Mouse (Mus musculus) neural tube, embryonic 14.5 days (tissue): ENCODE measurements around the gene Prpf18. TPM values are rescaled to one million over a fixed set of nuclear protein-coding genes. Genes with fewer than 3 reads are reported as not detected.

Source experiments
- ATAC-seq: fragments of 200-750 bp; cut with Nextera tagmentation; 2 replicates; pipeline ENCODE4 v1.8.0; 2017; ENCODE audit warnings: low read depth, mild to moderate bottlenecking, moderate TSS enrichment, moderate library complexity
- H3K27ac ChIP-seq: fragments of 300-500 bp; sonication (generic); 2 replicates; pipeline ENCODE4 v1.5.1; 2014; ENCODE audit warnings: low read depth, mild to moderate bottlenecking, control low read depth, low read length, moderate library complexity, mixed read lengths
- H3K27me3 ChIP-seq: fragments of 300-500 bp; sonication (generic); 2 replicates; pipeline ENCODE4 v1.6.1; 2014; ENCODE audit warnings: low read length; ENCODE audit not compliant: control insufficient read depth, insufficient read depth
- H3K36me3 ChIP-seq: fragments of 300-500 bp; sonication (generic); 2 replicates; pipeline ENCODE4 v1.6.1; 2014; ENCODE audit warnings: low read length, mixed read lengths; ENCODE audit not compliant: control insufficient read depth, insufficient read depth
- H3K4me1 ChIP-seq: fragments of 300-500 bp; sonication (generic); 2 replicates; pipeline ENCODE4 v1.6.1; 2014; ENCODE audit warnings: low read length; ENCODE audit not compliant: control insufficient read depth, insufficient read depth
- H3K4me2 ChIP-seq: fragments of 300-500 bp; sonication (generic); 2 replicates; pipeline ENCODE4 v1.6.1; 2014; ENCODE audit warnings: mild to moderate bottlenecking, low read depth, low read length, control low read depth
- H3K4me3 ChIP-seq: fragments of 300-500 bp; sonication (generic); 2 replicates; pipeline ENCODE4 v1.5.1; 2014; ENCODE audit warnings: low read depth, low read length, control low read depth, mixed read lengths
- H3K9ac ChIP-seq: fragments of 300-500 bp; sonication (generic); replicated peaks from 2 replicates; pipeline ENCODE4 v1.6.1; 2014; ENCODE audit warnings: low read depth, mild to moderate bottlenecking, control low read depth, low read length, mixed read lengths
- H3K9me3 ChIP-seq: fragments of 300-500 bp; sonication (generic); 2 replicates; pipeline ENCODE4 v1.6.1; 2016; ENCODE audit warnings: low read length; ENCODE audit not compliant: control insufficient read depth
- WGBS: fragments of 180-500 bp; shearing (Covaris S2); extraction: QIAGEN DNeasy Blood & Tissue Kit; methylation state at CpG from one replicate; pipeline ENCODE4 v1.1.7; 2014; 5-methylcytosine and 5-hydroxymethylcytosine counted together
- polyA plus RNA-seq: library from polyadenylated mRNA; unstranded; fragments of >200 nt; fragmentation: Nextera tagmentation; extraction: Ambion mirVana; gene quantifications from 2 replicates; pipeline ENCODE4 v1.2.1, GENCODE M21; 2014

The Prpf18 gene
- polyA plus RNA-seq: 46.3 and 49.9 TPM in 2 replicates

- peaks cover 6% of the 10 kb centered on the region; the same call in 1 of the 2 replicates for H3K36me3 ChIP-seq
- WGBS: 2% methylated on average over 40 of the region's 40 CpGs
- H3K9ac ChIP-seq: peak within 1 kb of the TSS; percentile 86
- ATAC-seq: peak; percentile 92
- H3K4me2 ChIP-seq: peak within 1 kb of the TSS; percentile 69
- H3K27me3 ChIP-seq: no peaks in the 10 kb centered on the region
- no peaks in the 10 kb centered on the region for H3K9me3 ChIP-seq
- H3K4me3 ChIP-seq: peak within 1 kb of the TSS; percentile 84
- peak within 1 kb of the TSS; percentile 73 for H3K27ac ChIP-seq
- 0 out of 2 replicates have a peak, but pooled peaks cover 3% of the 10 kb centered on the region for H3K4me1 ChIP-seq
Observed at GRCm38 (mm10) chr2:4651500-4652285, at the start of gene Prpf18. Gene Prpf18, minus strand, starts transcription at chr2:4652113.

- H3K4me3 ChIP-seq: no peak overlapping the region
- no peak overlapping the region for H3K9ac ChIP-seq
- no peaks in the 10 kb centered on the region for H3K36me3 ChIP-seq
- 89% methylated on average over 3 of the region's 3 CpGs for whole genome bisulfite sequencing
- ATAC-seq: no peak
- H3K27ac ChIP-seq: no peak overlapping the region
- no peaks in the 10 kb centered on the region for H3K4me1 ChIP-seq
- no peaks in the 10 kb centered on the region for H3K9me3 ChIP-seq
- H3K27me3 ChIP-seq: no peaks in the 10 kb centered on the region
- H3K4me2 ChIP-seq: no peak overlapping the region
Observed at GRCm38 (mm10) chr2:4679886-4680285, 28.0 kb upstream of the Prpf18 start.

GRCm38 (mm10) chr2:4671636-4672035 lies 19.7 kb upstream of the Prpf18 start:
- Histone ChIP-seq H3K9me3 (no peaks in the 10 kb centered on the region), H3K36me3 (no peaks in the 10 kb centered on the region), H3K4me2 (no peak overlapping the region), H3K27me3 (no peaks in the 10 kb centered on the region), H3K27ac (no peak overlapping the region), H3K4me3 (no peak overlapping the region), H3K4me1 (no peaks in the 10 kb centered on the region), H3K9ac (no peak overlapping the region)
- WGBS: 92% methylated on average over 8 of the region's 8 CpGs
- ATAC-seq: no peak

DNA sequence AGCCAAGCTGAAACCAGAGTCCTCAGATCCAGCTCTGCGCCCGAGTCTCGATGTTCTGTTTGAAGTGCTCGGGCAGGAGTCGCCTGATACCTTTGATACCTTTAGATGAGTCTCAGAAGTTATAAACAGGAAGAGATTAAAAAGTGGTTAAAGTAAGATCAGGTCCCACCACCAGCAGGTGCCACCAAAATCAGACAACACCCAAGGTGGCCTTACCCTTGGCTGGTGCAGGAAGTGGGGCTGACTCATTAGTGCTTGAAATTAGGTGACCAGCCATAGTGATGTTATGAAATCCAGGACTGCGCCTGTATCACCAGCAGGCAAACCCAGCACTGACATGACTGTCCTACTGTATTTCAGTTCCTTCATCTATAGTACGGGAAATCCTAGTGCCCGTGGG lies 17.8 kb upstream of the Prpf18 start:
- 93% methylated on average over 8 of the region's 8 CpGs for WGBS
- Histone ChIP-seq H3K4me1 (no peaks in the 10 kb centered on the region), H3K4me2 (no peak overlapping the region)

GRCm38 (mm10) chr2:4668626-4669025 lies 16.7 kb upstream of the Prpf18 start:
- Histone ChIP-seq H3K4me2 (no peak overlapping the region), H3K27ac (no peak overlapping the region), H3K36me3 (no peaks in the 10 kb centered on the region), H3K4me1 (no peaks in the 10 kb centered on the region), H3K9ac (no peak overlapping the region), H3K4me3 (no peak overlapping the region), H3K9me3 (no peaks in the 10 kb centered on the region), H3K27me3 (no peaks in the 10 kb centered on the region)
- 82% methylated on average over 2 of the region's 2 CpGs for WGBS
- no peak for ATAC-seq

More for the DNA sequence above, 17.8 kb upstream of the Prpf18 start:
- Histone ChIP-seq H3K27ac (no peak overlapping the region), H3K36me3 (no peaks in the 10 kb centered on the region), H3K4me3 (no peak overlapping the region), H3K9me3 (no peaks in the 10 kb centered on the region), H3K9ac (no peak overlapping the region), H3K27me3 (no peaks in the 10 kb centered on the region)
- no peak for ATAC-seq

DNA sequence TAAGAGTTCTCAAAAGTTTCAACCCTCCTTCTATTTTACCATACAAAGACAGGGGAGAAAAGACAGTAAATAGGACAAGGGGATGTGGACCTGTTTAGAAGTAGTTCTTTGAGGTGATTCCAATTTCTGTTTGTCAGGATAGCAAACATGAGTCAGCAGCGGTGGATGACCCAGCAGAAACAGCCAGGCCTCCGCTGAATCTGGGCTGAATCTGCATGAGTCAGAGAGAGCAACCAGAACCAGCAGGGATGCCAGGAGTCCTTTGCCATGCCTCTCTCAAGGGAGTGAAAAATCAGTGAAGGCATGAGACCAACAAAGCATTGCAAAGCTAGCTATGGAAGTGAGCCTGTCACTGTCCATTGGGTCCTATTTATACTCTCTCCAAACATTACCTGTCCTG lies 8.8 kb upstream of the Prpf18 start:
- no peaks in the 10 kb centered on the region for H3K4me1 ChIP-seq
- no peaks in the 10 kb centered on the region for H3K36me3 ChIP-seq
- H3K27me3 ChIP-seq: no peaks in the 10 kb centered on the region
- no peak overlapping the region for H3K4me3 ChIP-seq
- ATAC-seq: no peak
- no peak overlapping the region for H3K27ac ChIP-seq
- 95% methylated on average over 2 of the region's 2 CpGs for WGBS
- no peak overlapping the region for H3K4me2 ChIP-seq
- H3K9ac ChIP-seq: no peak overlapping the region
- H3K9me3 ChIP-seq: no peaks in the 10 kb centered on the region

- Histone ChIP-seq H3K4me1 (0 out of 2 replicates have a peak, but pooled peaks cover 3% of the 10 kb centered on the region), H3K36me3 (peaks cover 12% of the 10 kb centered on the region; the same call in 1 of the 2 replicates), H3K9me3 (no peaks in the 10 kb centered on the region), H3K9ac (no peak overlapping the region), H3K4me2 (no peak overlapping the region), H3K27me3 (no peaks in the 10 kb centered on the region), H3K4me3 (no peak overlapping the region), H3K27ac (no peak overlapping the region)
- 99% methylated on average over 2 of the region's 2 CpGs for WGBS
- no peak for ATAC-seq
Observed at GRCm38 (mm10) chr2:4649646-4650045, 2.3 kb downstream of the Prpf18 start.

DNA sequence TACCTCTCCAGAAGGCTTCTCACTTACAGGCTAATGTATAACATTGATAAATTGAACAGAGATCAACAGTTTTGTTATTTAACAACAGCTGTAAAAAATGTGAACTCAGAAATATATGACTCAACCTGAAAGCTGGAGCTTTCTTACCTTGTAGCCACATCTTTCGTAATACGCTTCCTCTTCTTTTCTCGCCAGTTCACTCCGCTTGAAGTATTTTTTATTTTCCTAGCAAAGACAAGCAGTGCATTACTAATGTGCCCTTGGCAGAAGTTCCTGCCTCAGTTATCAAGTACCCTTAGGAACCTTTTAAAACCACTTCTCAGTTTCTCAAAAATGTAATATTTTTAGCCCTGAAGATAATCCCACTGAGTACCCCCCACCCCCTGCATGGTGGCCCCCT lies 3.8 kb downstream of the Prpf18 start:
- peaks cover 15% of the 10 kb centered on the region; the same call in 1 of the 2 replicates for H3K36me3 ChIP-seq
- WGBS: 90% methylated on average over 4 of the region's 4 CpGs
- H3K4me2 ChIP-seq: no peak overlapping the region
- no peak for ATAC-seq
- H3K4me3 ChIP-seq: no peak overlapping the region
- no peaks in the 10 kb centered on the region for H3K27me3 ChIP-seq
- no peak overlapping the region for H3K27ac ChIP-seq
- H3K9ac ChIP-seq: no peak overlapping the region
- H3K4me1 ChIP-seq: 0 out of 2 replicates have a peak, but pooled peaks cover 3% of the 10 kb centered on the region
- no peaks in the 10 kb centered on the region for H3K9me3 ChIP-seq

GRCm38 (mm10) chr2:4645066-4645465 lies 6.8 kb downstream of the Prpf18 start:
- no peak overlapping the region for H3K9ac ChIP-seq
- no peak overlapping the region for H3K27ac ChIP-seq
- no peaks in the 10 kb centered on the region for H3K9me3 ChIP-seq
- WGBS: 82% methylated on average over 4 of the region's 4 CpGs
- H3K36me3 ChIP-seq: peaks cover 21% of the 10 kb centered on the region
- H3K4me3 ChIP-seq: no peak overlapping the region
- 0 out of 2 replicates have a peak, but pooled peaks cover 2% of the 10 kb centered on the region for H3K4me1 ChIP-seq
- H3K27me3 ChIP-seq: no peaks in the 10 kb centered on the region
- ATAC-seq: no peak
- no peak overlapping the region for H3K4me2 ChIP-seq
